Mouse (Mus musculus): ENCODE results near the gene Fbxw11. TPM values are rescaled to one million over a fixed set of nuclear protein-coding genes. Genes with fewer than 3 reads are reported as not detected.

Gene Fbxw11
- 53.1 and 62.5 TPM in 2 replicates for polyA plus RNA-seq (2012; rRNA removed)

GRCm38 (mm10) chr11:32642249-32642876 lies at the start of gene Fbxw11:
Fbxw11 (plus strand) TSS chr11:32642724.

Other genes with a start within 250 kb of the Fbxw11 start
- 18.7 and 20.1 TPM in 2 replicates for gene Ubtd2, start 187.4 kb upstream of the Fbxw11 start, polyA plus RNA-seq (2012; rRNA removed)
- gene Efcab9, start 110.6 kb upstream of the Fbxw11 start, polyA plus RNA-seq (2012; rRNA removed), result 0.27 TPM in 1 of 2 replicates, not detected in the other
- gene Stk10, start 109.4 kb upstream of the Fbxw11 start, polyA plus RNA-seq (2012; rRNA removed), result 11.3 and 14.1 TPM in 2 replicates
- gene Smim23, start 181.9 kb downstream of the Fbxw11 start, polyA plus RNA-seq (2012; rRNA removed), result not detected in 2 replicates

Measured in ovary, adult 2 months (tissue).